Mouse (Mus musculus) liver, embryonic 14.5 days (tissue): ENCODE measurements around the gene Srpk2. TPM values are rescaled to one million over a fixed set of nuclear protein-coding genes. Genes with fewer than 3 reads are reported as not detected.
"Not testable (repeated sequence)": the region's sequence is repeated elsewhere in the genome, so short reads cannot be mapped to it uniquely, and the experiment has no call there.

Source experiments
- ATAC-seq: fragments of 200-750 bp; cut with Nextera tagmentation; 2 replicates; pipeline ENCODE4 v1.8.0; 2017; ENCODE audit warnings: moderate number of reproducible peaks, mild to moderate bottlenecking, moderate library complexity; ENCODE audit not compliant: insufficient read depth
- DNase-seq, 3 experiments: peaks; one replicate each; pipeline ENCODE4 v3.0.0-alpha.2; 2012 to 2013; ENCODE audit warnings: low read depth in 3 of 3, low spot score in 3 of 3
- H3K27ac ChIP-seq: fragments of 300-500 bp; sonication (generic); 2 replicates; pipeline ENCODE4 v1.5.1; 2014; ENCODE audit warnings: moderate library complexity, mild to moderate bottlenecking, control low read depth, inconsistent platforms
- H3K27me3 ChIP-seq: fragments of 300-500 bp; sonication (generic); 2 replicates; pipeline ENCODE4 v1.6.1; 2014; ENCODE audit warnings: mild to moderate bottlenecking, low read length, moderate library complexity; ENCODE audit not compliant: control insufficient read depth, insufficient read depth
- H3K36me3 ChIP-seq: fragments of 300-500 bp; sonication (generic); replicated peaks from 2 replicates; pipeline ENCODE4 v1.6.1; 2014; ENCODE audit warnings: low read depth; ENCODE audit not compliant: control insufficient read depth, insufficient read depth
- H3K4me1 ChIP-seq, 2 experiments: fragments of 200-500 bp in 1 of 2; fragments of 300-500 bp in 1 of 2; sonication (generic) in 1 of 2; replicated peaks; 2 replicates each; pipeline ENCODE4 v1.6.1; 2012 to 2014; ENCODE audit warnings: antibody characterized with exemption in 1 of 2, inconsistent platforms in 1 of 2, low read length in 1 of 2; ENCODE audit not compliant: control insufficient read depth in 2 of 2, insufficient read depth in 2 of 2
- H3K4me2 ChIP-seq: fragments of 300-500 bp; sonication (generic); 2 replicates; pipeline ENCODE4 v1.6.1; 2014; ENCODE audit warnings: low read depth, mild to moderate bottlenecking, control low read depth, moderate library complexity
- H3K4me3 ChIP-seq, 2 experiments: fragments of 200-500 bp in 1 of 2; fragments of 300-500 bp in 1 of 2; sonication (generic) in 1 of 2; 2 replicates each; pipeline ENCODE4 v1.5.1; 2012 to 2014; ENCODE audit warnings: low read depth in 2 of 2, low read length in 2 of 2, mild to moderate bottlenecking in 2 of 2, control low read depth in 1 of 2, inconsistent platforms in 1 of 2, moderate library complexity in 1 of 2; ENCODE audit not compliant: insufficient read depth in 1 of 2
- H3K9ac ChIP-seq: fragments of 300-500 bp; sonication (generic); replicated peaks from 2 replicates; pipeline ENCODE4 v1.6.1; 2014; ENCODE audit warnings: mild to moderate bottlenecking, control low read depth, moderate library complexity
- H3K9me3 ChIP-seq: fragments of 300-500 bp; sonication (generic); 2 replicates; pipeline ENCODE4 v1.6.1; 2016; ENCODE audit warnings: low read length, mixed read lengths; ENCODE audit not compliant: control insufficient read depth
- CTCF ChIP-seq: IDR thresholded peaks from 2 replicates; pipeline ENCODE4 v1.5.1; 2016; ENCODE audit warnings: antibody characterized with exemption, low read depth, control low read depth
- EP300 ChIP-seq: IDR thresholded peaks from 2 replicates; pipeline ENCODE4 v1.6.1; 2016; ENCODE audit warnings: antibody characterized with exemption, low read depth
- WGBS: fragments of 180-500 bp; shearing (Covaris S2); extraction: QIAGEN DNeasy Blood & Tissue Kit; methylation state at CpG from one replicate; pipeline ENCODE4 v1.1.7; 2014; ENCODE audit not compliant: insufficient replicate concordance; 5-methylcytosine and 5-hydroxymethylcytosine counted together
- polyA plus RNA-seq, 2 experiments: library from polyadenylated mRNA; depleted of rRNA in 1 of 2; stranded (reverse) in 1 of 2; unstranded in 1 of 2; fragments of >200 nt; fragmentation: Nextera tagmentation in 1 of 2; extraction: Ambion mirVana in 1 of 2; gene quantifications; 2 replicates each; pipeline versions ENCODE4 v1.2.1 to v1.2.3; 2012 to 2014

Gene Srpk2
- polyA plus RNA-seq, 2 experiments = 3.2 to 5.4 TPM

- Histone ChIP-seq H3K36me3 (no peaks in the 10 kb centered on the region), H3K4me1 (peaks cover 3 to 11% of the 10 kb centered on the region in 2 experiments), H3K27ac (no peak overlapping the region), H3K4me2 (no peak overlapping the region), H3K4me3 (no peak overlapping the region), H3K27me3 (no peaks in the 10 kb centered on the region), H3K9ac (no peak overlapping the region), H3K9me3 (no peaks in the 10 kb centered on the region)
- 35% methylated on average over 5 of the region's 5 CpGs for WGBS
- TF ChIP-seq CTCF = no peak
- TF ChIP-seq EP300 = no peak
- DNase-seq (no peak), ATAC-seq (no peak)
These were observed 88.0 kb downstream of the Srpk2 start for GRCm38 (mm10) chr5:23596326-23596965.

- not testable (repeated sequence) for ATAC-seq, H3K9me3 ChIP-seq, H3K9ac ChIP-seq, H3K4me1 ChIP-seq, H3K4me2 ChIP-seq, H3K27me3 ChIP-seq, H3K4me3 ChIP-seq, H3K27ac ChIP-seq, H3K36me3 ChIP-seq, DNase-seq
- WGBS = 75% methylated on average over 5 of the region's 5 CpGs
These were observed 94.1 kb downstream of the Srpk2 start for GRCm38 (mm10) chr5:23590298-23590697.

- TF ChIP-seq EP300 = no peak
- no peak for TF ChIP-seq CTCF
- Histone ChIP-seq H3K4me1 (no peaks in the 10 kb centered on the region; a peak in 1 of 4 replicates), H3K9ac (no peak overlapping the region), H3K4me3 (no peak overlapping the region), H3K9me3 (no peaks in the 10 kb centered on the region), H3K27me3 (no peaks in the 10 kb centered on the region), H3K27ac (no peak overlapping the region), H3K36me3 (no peaks in the 10 kb centered on the region), H3K4me2 (no peak overlapping the region)
- ATAC-seq (no peak), DNase-seq (no peak)
- 63% methylated on average over 2 of the region's 2 CpGs for whole genome bisulfite sequencing
These were observed 96.8 kb downstream of the Srpk2 start for GRCm38 (mm10) chr5:23587614-23588013.

GRCm38 (mm10) chr5:23586531-23587453, 97.6 kb downstream of the Srpk2 start:
- Histone ChIP-seq H3K4me2 (no peak overlapping the region), H3K27ac (no peak overlapping the region), H3K4me3 (no peak overlapping the region), H3K36me3 (no peaks in the 10 kb centered on the region), H3K9me3 (no peaks in the 10 kb centered on the region), H3K27me3 (no peaks in the 10 kb centered on the region), H3K9ac (no peak overlapping the region), H3K4me1 (no peaks in the 10 kb centered on the region; a peak in 1 of 4 replicates)
- no peak for DNase-seq
- WGBS = 65% methylated on average over 13 of the region's 13 CpGs
- no peak for TF ChIP-seq CTCF
- TF ChIP-seq EP300 = no peak
- no peak for ATAC-seq

GRCm38 (mm10) chr5:23581484-23582060, 102.8 kb downstream of the Srpk2 start:
- DNase-seq (no peak), ATAC-seq (no peak)
- no peaks in the 10 kb centered on the region for H3K27me3 ChIP-seq
- H3K4me3 ChIP-seq = no peak overlapping the region
- H3K4me1 ChIP-seq = peaks cover 0 to 5% of the 10 kb centered on the region in 2 experiments; a peak in 1 of 4 replicates
- H3K9ac ChIP-seq = no peak overlapping the region
- no peak overlapping the region for H3K27ac ChIP-seq
- no peaks in the 10 kb centered on the region for H3K9me3 ChIP-seq
- TF ChIP-seq CTCF = no peak
- TF ChIP-seq EP300 = no peak
- 57% methylated on average over 2 of the region's 2 CpGs for WGBS
- H3K4me2 ChIP-seq = no peak overlapping the region
- H3K36me3 ChIP-seq = no peaks in the 10 kb centered on the region
